Mouse (Mus musculus) adrenal gland, adult (tissue): ENCODE data around the gene Gsg1l.
A peak's percentile ranks its signal among the peaks of the same experiment; 100 is the strongest.

Source experiments
- DNase-seq, 2 experiments: peaks; one replicate each; pipeline ENCODE4 v3.0.0; 2022 to 2023; ENCODE audit warnings: low spot score in 1 of 2; ENCODE audit not compliant: inconsistent age in 2 of 2

Gene Gsg1l

GRCm38 (mm10) chr7:125872202-125872580 is 210.0 kb downstream of the Gsg1l start:
- peak; percentile 69 to 86 for DNase-seq

- DNase-seq: no peak
These were observed 210.6 kb downstream of the Gsg1l start for GRCm38 (mm10) chr7:125871404-125872201.

- DNase-seq: no peak
These were observed 213.6 kb downstream of the Gsg1l start for GRCm38 (mm10) chr7:125868570-125868969.

- DNase-seq: peak; percentile 72 to 84
These were observed 217.0 kb downstream of the Gsg1l start for GRCm38 (mm10) chr7:125865234-125865633.

GRCm38 (mm10) chr7:125864026-125864425 is 218.2 kb downstream of the Gsg1l start:
- DNase-seq: no peak

- peak in 1 of 2 experiments; percentile 78 for DNase-seq
These were observed 221.8 kb downstream of the Gsg1l start for GRCm38 (mm10) chr7:125860421-125860820.

- DNase-seq: peak in 1 of 2 experiments; percentile 76
These were observed 222.6 kb downstream of the Gsg1l start for GRCm38 (mm10) chr7:125859564-125859963.

- DNase-seq: no peak
These were observed 234.7 kb downstream of the Gsg1l start for GRCm38 (mm10) chr7:125847528-125847866.

GRCm38 (mm10) chr7:125846866-125847527 is 235.2 kb downstream of the Gsg1l start:
- no peak for DNase-seq

- DNase-seq: no peak
These were observed 236.6 kb downstream of the Gsg1l start for GRCm38 (mm10) chr7:125845611-125846010.

GRCm38 (mm10) chr7:125838078-125838742 is 244.0 kb downstream of the Gsg1l start:
- DNase-seq: no peak

- peak; percentile 22 to 72 for DNase-seq
These were observed 248.7 kb downstream of the Gsg1l start for GRCm38 (mm10) chr7:125833471-125833870.

- DNase-seq: no peak
These were observed 249.4 kb downstream of the Gsg1l start for GRCm38 (mm10) chr7:125832767-125833166.

- DNase-seq: no peak
These were observed 253.0 kb downstream of the Gsg1l start for GRCm38 (mm10) chr7:125829121-125829666.

GRCm38 (mm10) chr7:125828561-125828960 is 253.7 kb downstream of the Gsg1l start:
- DNase-seq: no peak
